Mouse (Mus musculus) kidney, postnatal 14 days (tissue): ENCODE measurements around the gene Ttpal.
"Not testable (repeated sequence)": the region's sequence is repeated elsewhere in the genome, so short reads cannot be mapped to it uniquely, and the experiment has no call there.

Experiments used
- DNase-seq: peaks from one replicate; pipeline ENCODE4 v3.0.0; 2022; ENCODE audit warnings: mixed read lengths

Ttpal gene

GRCm38 (mm10) chr2:163634211-163634610 lies 32.1 kb downstream of the Ttpal start:
- no peak for DNase-seq

- no peak for DNase-seq
Measured at GRCm38 (mm10) chr2:163636057-163636456, 33.9 kb downstream of the Ttpal start.

- no peak for DNase-seq
Measured at GRCm38 (mm10) chr2:163637655-163638266, 35.6 kb downstream of the Ttpal start.

- DNase-seq = no peak
Measured at GRCm38 (mm10) chr2:163640493-163640892, 38.4 kb downstream of the Ttpal start.

GRCm38 (mm10) chr2:163641681-163642080 lies 39.6 kb downstream of the Ttpal start:
- peak; percentile 48 for DNase-seq

GRCm38 (mm10) chr2:163642685-163643575 lies 40.8 kb downstream of the Ttpal start:
- peak; percentile 71 for DNase-seq

GRCm38 (mm10) chr2:163643576-163643971 lies 41.5 kb downstream of the Ttpal start:
- DNase-seq = no peak

GRCm38 (mm10) chr2:163644047-163644446 lies 41.9 kb downstream of the Ttpal start:
- DNase-seq = no peak

GRCm38 (mm10) chr2:163644575-163645385 lies 42.7 kb downstream of the Ttpal start, which contains the start of gene Serinc3:
Gene Serinc3, minus strand, starts transcription at chr2:163645131.
- peak; percentile 99 for DNase-seq

- DNase-seq = no peak
Measured at GRCm38 (mm10) chr2:163645700-163646460, 43.8 kb downstream of the Ttpal start.

GRCm38 (mm10) chr2:163646461-163647080 lies 44.5 kb downstream of the Ttpal start:
- no peak for DNase-seq

GRCm38 (mm10) chr2:163655699-163656098 lies 53.6 kb downstream of the Ttpal start:
- DNase-seq = not testable (repeated sequence)

GRCm38 (mm10) chr2:163657486-163657885 lies 55.4 kb downstream of the Ttpal start:
- DNase-seq = no peak

GRCm38 (mm10) chr2:163657975-163658886 lies 56.1 kb downstream of the Ttpal start, which contains the start of gene Pkig:
Gene Pkig, plus strand, starts transcription at chr2:163658386.
- DNase-seq = peak; percentile 91

GRCm38 (mm10) chr2:163658941-163659340 lies 56.8 kb downstream of the Ttpal start:
- peak; percentile 64 for DNase-seq

GRCm38 (mm10) chr2:163659431-163659830 lies 57.3 kb downstream of the Ttpal start:
- DNase-seq = no peak

GRCm38 (mm10) chr2:163660103-163660701 lies 58.1 kb downstream of the Ttpal start:
- no peak for DNase-seq

GRCm38 (mm10) chr2:163661371-163661850 lies 59.3 kb downstream of the Ttpal start:
- DNase-seq = peak; percentile 36

- DNase-seq = no peak
Measured at GRCm38 (mm10) chr2:163662076-163662475, 60.0 kb downstream of the Ttpal start.

GRCm38 (mm10) chr2:163662698-163663221 lies 60.6 kb downstream of the Ttpal start:
- no peak for DNase-seq
